Mouse (Mus musculus): ENCODE results near the gene Sct.
"Not testable (repeated sequence)": the region's sequence is repeated elsewhere in the genome, so short reads cannot be mapped to it uniquely, and the experiment has no call there.

Gene Sct

GRCm38 (mm10) chr7:141288042-141288441 lies 9.1 kb upstream of the Sct start:
- no peak for DNase-seq

GRCm38 (mm10) chr7:141282756-141283155 lies 3.8 kb upstream of the Sct start:
- DNase-seq = no peak

GRCm38 (mm10) chr7:141281442-141281841 lies 2.5 kb upstream of the Sct start:
- DNase-seq = no peak

GRCm38 (mm10) chr7:141277701-141278678 lies 943 bp downstream of the Sct start:
- DNase-seq = no peak

- DNase-seq = peak; percentile 47 to 50
Measured at GRCm38 (mm10) chr7:141276546-141276945, 2.4 kb downstream of the Sct start, which contains the start of gene Cdhr5. Cdhr5 (minus strand) TSS chr7:141276786.

- no peak for DNase-seq
Measured at GRCm38 (mm10) chr7:141275356-141275755, 3.6 kb downstream of the Sct start.

- DNase-seq = no peak
Measured at GRCm38 (mm10) chr7:141270631-141271030, 8.3 kb downstream of the Sct start.

- no peak for DNase-seq
Measured at GRCm38 (mm10) chr7:141269273-141269545, 9.7 kb downstream of the Sct start.

- peak in 1 of 2 experiments; percentile 29 for DNase-seq
Measured at GRCm38 (mm10) chr7:141268466-141269272, 10.3 kb downstream of the Sct start.

- peak; percentile 92 to 93 for DNase-seq
Measured at GRCm38 (mm10) chr7:141265739-141266561, 13.0 kb downstream of the Sct start, which contains the start of gene Irf7. Irf7 (minus strand) TSS chr7:141266481.

GRCm38 (mm10) chr7:141265411-141265738 lies 13.6 kb downstream of the Sct start:
- peak in 1 of 2 experiments; percentile 47 for DNase-seq

- DNase-seq = peak; percentile 73 to 74
Measured at GRCm38 (mm10) chr7:141264761-141265410, 14.0 kb downstream of the Sct start.

GRCm38 (mm10) chr7:141264041-141264700 lies 14.8 kb downstream of the Sct start:
- no peak for DNase-seq

- DNase-seq = no peak
Measured at GRCm38 (mm10) chr7:141263640-141264039, 15.3 kb downstream of the Sct start.

GRCm38 (mm10) chr7:141261480-141261879 lies 17.5 kb downstream of the Sct start:
- no peak for DNase-seq

- DNase-seq = no peak
Measured at GRCm38 (mm10) chr7:141256159-141256558, 22.8 kb downstream of the Sct start.

- DNase-seq = not testable (repeated sequence)
Measured at GRCm38 (mm10) chr7:141250486-141250885, 28.4 kb downstream of the Sct start.

GRCm38 (mm10) chr7:141231551-141231950 lies 47.4 kb downstream of the Sct start:
- DNase-seq = no peak

- DNase-seq = no peak
Measured at GRCm38 (mm10) chr7:141231111-141231510, 47.8 kb downstream of the Sct start.

GRCm38 (mm10) chr7:141230570-141230969 lies 48.4 kb downstream of the Sct start:
- DNase-seq = no peak

- DNase-seq = no peak
Measured at GRCm38 (mm10) chr7:141229702-141230101, 49.2 kb downstream of the Sct start.

Measured in B cell, adult 2 months (primary cell).